ENCODE assay signal across 11 mouse cellular contexts in genomic region chr7:115274836-115275235, GRCm38 (mm10).
A peak's percentile ranks its signal among the peaks of the same experiment; 100 is the strongest.
DNase-seq lines count a peak whose midpoint lies in the region; ATAC-seq and TF ChIP-seq lines count a peak whose summit lies in the region.
"Had no signal": no experiment of that assay in that cellular context is flagged by ENCODE, and none has a peak within 500 bp of the region (broad histone marks: within the 10 kb centered on the region; RNA-seq: fewer than 3 reads in every experiment).

No protein-coding gene starts in this region.

- no peak overlapping the region for H3K4me2 ChIP-seq in midbrain, postnatal 0 days (ENCODE audit: low read depth, low read length, poor library complexity, severe bottlenecking)
- H3K4me2 ChIP-seq in midbrain, embryonic 11.5 days, result no peak overlapping the region
- no peak overlapping the region for H3K4me2 ChIP-seq in forebrain, embryonic 15.5 days (replicated peaks)

- H3K36me3 ChIP-seq in heart, embryonic 10.5 days, result no peaks in the 10 kb centered on the region
- H3K36me3 ChIP-seq in midbrain, postnatal 0 days (ENCODE audit: insufficient read depth, low read length), result no peaks in the 10 kb centered on the region
- no peaks in the 10 kb centered on the region for H3K36me3 ChIP-seq in midbrain, embryonic 11.5 days (ENCODE audit: control insufficient read depth, insufficient read depth, low read length)
- H3K36me3 ChIP-seq in forebrain, embryonic 15.5 days, result no peaks in the 10 kb centered on the region

- 67% methylated on average over 3 of the region's 3 CpGs for WGBS in heart, embryonic 10.5 days
- WGBS in midbrain, postnatal 0 days, result 44% methylated on average over 3 of the region's 3 CpGs
- 40% methylated on average over 3 of the region's 3 CpGs for WGBS in midbrain, embryonic 11.5 days
- WGBS in forebrain, embryonic 15.5 days, result 26% methylated on average over 3 of the region's 3 CpGs

- DNase-seq in heart, adult 11 months, result peak; percentile 96
- DNase-seq in heart, embryonic 10.5 days (ENCODE audit: low spot score), result no peak
- DNase-seq in midbrain, postnatal 0 days (ENCODE audit: low spot score), result peak; percentile 16
- DNase-seq in midbrain, embryonic 11.5 days (ENCODE audit: low spot score, missing footprints), result no peak
- peak; percentile 66 for DNase-seq in kidney, postnatal 14 days
- DNase-seq in testis, postnatal 10 days (ENCODE audit: low spot score), result peak; percentile 48
- no peak for DNase-seq in thymus, adult 18-20 months
- DNase-seq: embryo, embryonic 11 days; liver, postnatal 0 days; right cerebral cortex, adult 18-20 months had no signal

- no peak overlapping the region for H3K9ac ChIP-seq in midbrain, postnatal 0 days (replicated peaks; ENCODE audit: low read length, poor library complexity, severe bottlenecking)
- H3K9ac ChIP-seq in midbrain, embryonic 11.5 days (ENCODE audit: low read length), result no peak overlapping the region
- no peak overlapping the region for H3K9ac ChIP-seq in forebrain, embryonic 15.5 days (replicated peaks)
- H3K9ac ChIP-seq: liver, postnatal 0 days had no signal

- no peak for ATAC-seq in midbrain, postnatal 0 days (ENCODE audit: low FRiP score)
- no peak for ATAC-seq in midbrain, embryonic 11.5 days (ENCODE audit: low FRiP score)
- ATAC-seq in forebrain, embryonic 15.5 days (replicated peaks), result no peak
- ATAC-seq: liver, postnatal 0 days had no signal

- no peaks in the 10 kb centered on the region for H3K4me1 ChIP-seq in heart, embryonic 10.5 days
- no peaks in the 10 kb centered on the region for H3K4me1 ChIP-seq in midbrain, postnatal 0 days (ENCODE audit: insufficient read depth, low read length)
- peaks cover 3% of the 10 kb centered on the region; the same call in 1 of the 2 replicates for H3K4me1 ChIP-seq in midbrain, embryonic 11.5 days (ENCODE audit: control insufficient read depth, insufficient read depth, low read length)
- no peaks in the 10 kb centered on the region for H3K4me1 ChIP-seq in forebrain, embryonic 15.5 days

- no peak overlapping the region for H3K4me3 ChIP-seq in heart, embryonic 10.5 days
- no peak overlapping the region for H3K4me3 ChIP-seq in midbrain, postnatal 0 days (ENCODE audit: low read depth, low read length)
- H3K4me3 ChIP-seq in midbrain, embryonic 11.5 days (ENCODE audit: low read depth, low read length), result no peak overlapping the region
- H3K4me3 ChIP-seq in forebrain, embryonic 15.5 days, result no peak overlapping the region

- TF ChIP-seq CTCF in midbrain, postnatal 0 days (IDR thresholded peaks at IDR 0.05), result no peak

- H3K9me3 ChIP-seq in heart, embryonic 10.5 days, result no peaks in the 10 kb centered on the region
- no peaks in the 10 kb centered on the region for H3K9me3 ChIP-seq in midbrain, postnatal 0 days (ENCODE audit: low read length)
- no peaks in the 10 kb centered on the region for H3K9me3 ChIP-seq in midbrain, embryonic 11.5 days (ENCODE audit: control insufficient read depth, low read length)
- H3K9me3 ChIP-seq in forebrain, embryonic 15.5 days, result no peaks in the 10 kb centered on the region

- no peak overlapping the region for H3K27ac ChIP-seq in heart, embryonic 10.5 days
- no peak overlapping the region for H3K27ac ChIP-seq in midbrain, postnatal 0 days (ENCODE audit: low read depth, low read length)
- no peak overlapping the region for H3K27ac ChIP-seq in midbrain, embryonic 11.5 days (ENCODE audit: low read depth, low read length)
- H3K27ac ChIP-seq in forebrain, embryonic 15.5 days (replicated peaks), result no peak overlapping the region

- no peaks in the 10 kb centered on the region for H3K27me3 ChIP-seq in heart, embryonic 10.5 days (ENCODE audit: insufficient read depth, poor library complexity, severe bottlenecking)
- H3K27me3 ChIP-seq in midbrain, postnatal 0 days (ENCODE audit: insufficient read depth, low read length), result no peaks in the 10 kb centered on the region
- no peaks in the 10 kb centered on the region for H3K27me3 ChIP-seq in midbrain, embryonic 11.5 days (ENCODE audit: control insufficient read depth, insufficient read depth, low read length)
- H3K27me3 ChIP-seq in forebrain, embryonic 15.5 days, result peaks cover 6% of the 10 kb centered on the region; the same call in 1 of the 2 replicates

Comparison
In these comparisons a context has a peak if more than half of its experiments do, and no peak if none do; other contexts are left out.
1. DNase-seq: peak in heart, adult 11 months (single experiment), midbrain, postnatal 0 days (single experiment), kidney, postnatal 14 days (single experiment) and testis, postnatal 10 days (single experiment); none in heart, embryonic 10.5 days (single experiment), midbrain, embryonic 11.5 days (single experiment) and thymus, adult 18-20 months (0 of 2).